Mouse (Mus musculus): ENCODE results near the gene S100a5. TPM values are rescaled to one million over a fixed set of nuclear protein-coding genes. Genes with fewer than 3 reads are reported as not detected.

The S100a5 gene
- polyA plus RNA-seq, 1 experiment from 2014 or later = not detected

Other genes with a start within 250 kb of the S100a5 start
- 30.7 and 33.8 TPM in 2 replicates for gene Slc27a3, start 218.6 kb upstream of the S100a5 start, polyA plus RNA-seq (2015; fragmentation: Nextera tagmentation; extraction: Ambion mirVana)
- gene Ints3, start 174.9 kb upstream of the S100a5 start, polyA plus RNA-seq (2015; fragmentation: Nextera tagmentation; extraction: Ambion mirVana) = 30.8 and 31.7 TPM in 2 replicates
- gene Npr1, start 142.7 kb upstream of the S100a5 start, polyA plus RNA-seq (2015; fragmentation: Nextera tagmentation; extraction: Ambion mirVana) = 1.9 TPM in 2 replicates
- 260 and 272 TPM in 2 replicates for gene Ilf2, start 132.4 kb upstream of the S100a5 start, polyA plus RNA-seq (2015; fragmentation: Nextera tagmentation; extraction: Ambion mirVana)
- 85.1 and 86.6 TPM in 2 replicates for gene Snapin, start 117.5 kb upstream of the S100a5 start, polyA plus RNA-seq (2015; fragmentation: Nextera tagmentation; extraction: Ambion mirVana)
- gene Chtop, start 99.0 kb upstream of the S100a5 start, polyA plus RNA-seq (2015; fragmentation: Nextera tagmentation; extraction: Ambion mirVana) = 167 and 181 TPM in 2 replicates
- 12.4 and 19.5 TPM in 2 replicates for gene S100a1, start 94.1 kb upstream of the S100a5 start, polyA plus RNA-seq (2015; fragmentation: Nextera tagmentation; extraction: Ambion mirVana)
- gene S100a13, start 94.1 kb upstream of the S100a5 start, polyA plus RNA-seq (2015; fragmentation: Nextera tagmentation; extraction: Ambion mirVana) = 7.6 and 8.9 TPM in 2 replicates
- gene S100a14, start 81.7 kb upstream of the S100a5 start, polyA plus RNA-seq (2015; fragmentation: Nextera tagmentation; extraction: Ambion mirVana) = not detected in 2 replicates
- 34.4 and 36.5 TPM in 2 replicates for gene S100a16, start 71.3 kb upstream of the S100a5 start, polyA plus RNA-seq (2015; fragmentation: Nextera tagmentation; extraction: Ambion mirVana)
- gene S100a3, start 47.9 kb upstream of the S100a5 start, polyA plus RNA-seq (2015; fragmentation: Nextera tagmentation; extraction: Ambion mirVana) = 0.16 TPM in 1 of 2 replicates, not detected in the other
- gene S100a2, start 18.3 kb upstream of the S100a5 start, polyA plus RNA-seq (2015; fragmentation: Nextera tagmentation; extraction: Ambion mirVana) = not detected in 2 replicates
- 0.65 TPM in 1 of 2 replicates, not detected in the other for gene Gm42674, start 6.6 kb upstream of the S100a5 start, polyA plus RNA-seq (2015; fragmentation: Nextera tagmentation; extraction: Ambion mirVana)
- 0.53 TPM in 1 of 2 replicates, not detected in the other for gene S100a4, start 4.8 kb upstream of the S100a5 start, polyA plus RNA-seq (2015; fragmentation: Nextera tagmentation; extraction: Ambion mirVana)
- gene S100a6, start 4.4 kb downstream of the S100a5 start, polyA plus RNA-seq (2015; fragmentation: Nextera tagmentation; extraction: Ambion mirVana) = 19.3 and 19.4 TPM in 2 replicates
- 0.21 TPM in 1 of 2 replicates, not detected in the other for gene S100a7a, start 45.5 kb downstream of the S100a5 start, polyA plus RNA-seq (2015; fragmentation: Nextera tagmentation; extraction: Ambion mirVana)
- 4.1 and 5.6 TPM in 2 replicates for gene S100a8, start 60.5 kb downstream of the S100a5 start, polyA plus RNA-seq (2015; fragmentation: Nextera tagmentation; extraction: Ambion mirVana)
- gene S100a9, start 87.2 kb downstream of the S100a5 start, polyA plus RNA-seq (2015; fragmentation: Nextera tagmentation; extraction: Ambion mirVana) = 2.3 and 4.6 TPM in 2 replicates
- gene Pglyrp4, start 118.4 kb downstream of the S100a5 start, polyA plus RNA-seq (2015; fragmentation: Nextera tagmentation; extraction: Ambion mirVana) = not detected in 2 replicates
- not detected in 2 replicates for gene Gm5849, start 169.4 kb downstream of the S100a5 start, polyA plus RNA-seq (2015; fragmentation: Nextera tagmentation; extraction: Ambion mirVana)

Measured in midbrain, embryonic 16.5 days (tissue).